Mouse (Mus musculus): ENCODE results near the gene Iqschfp. TPM values are rescaled to one million over a fixed set of nuclear protein-coding genes. Genes with fewer than 3 reads are reported as not detected.

Gene Iqschfp
- polyA plus RNA-seq, 2 experiments = 0.33 TPM; not detected in 1

DNA sequence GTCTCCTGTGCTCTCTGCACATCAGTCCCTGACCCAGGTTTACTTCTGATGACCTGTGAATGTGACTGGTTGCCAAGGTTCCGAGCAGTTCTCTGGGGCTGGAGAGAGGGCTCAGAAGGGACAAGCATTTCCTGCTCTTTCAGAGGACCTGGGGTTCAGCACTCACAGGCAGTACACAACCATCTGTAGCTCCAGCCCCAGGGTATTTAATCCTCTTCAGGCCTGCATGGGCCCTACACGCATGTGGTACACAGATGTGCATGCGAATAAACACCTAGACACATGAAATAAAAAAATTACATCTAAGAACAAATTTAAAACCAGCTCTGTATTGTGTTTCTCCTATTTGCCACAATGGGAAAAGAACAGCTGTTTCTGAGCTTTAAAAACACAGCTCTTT, 676.1 kb downstream of the Iqschfp start:
- DNase-seq (ENCODE audit: low spot score) = no peak
- no peak for ATAC-seq (ENCODE audit: low FRiP score, low read depth)
- H3K27me3 ChIP-seq (ENCODE audit: control insufficient read depth, insufficient read depth, low read length) = no peaks in the 10 kb centered on the region
- no peaks in the 10 kb centered on the region for H3K9me3 ChIP-seq (ENCODE audit: control insufficient read depth, low read length)
- H3K4me1 ChIP-seq (ENCODE audit: control insufficient read depth, insufficient read depth, low read length) = peaks cover 10% of the 10 kb centered on the region; the same call in 1 of the 2 replicates
- TF ChIP-seq POLR2A (IDR thresholded peaks at IDR 0.05; ENCODE audit: borderline replicate concordance, extremely low read depth, insufficient read depth, insufficient read length) = no peak
- H3K4me3 ChIP-seq (replicated peaks; ENCODE audit: low read length) = no peak overlapping the region
- no peak overlapping the region for H3K27ac ChIP-seq (replicated peaks; ENCODE audit: low read depth, low read length)
- 30% methylated on average over 3 of the region's 3 CpGs for WGBS
- H3K36me3 ChIP-seq (ENCODE audit: control insufficient read depth, insufficient read depth, low read length) = no peaks in the 10 kb centered on the region
- no peak overlapping the region for H3K4me2 ChIP-seq (replicated peaks; ENCODE audit: low read depth, low read length, severe bottlenecking)
- no peak overlapping the region for H3K9ac ChIP-seq (ENCODE audit: low read depth, low read length, severe bottlenecking)

DNA sequence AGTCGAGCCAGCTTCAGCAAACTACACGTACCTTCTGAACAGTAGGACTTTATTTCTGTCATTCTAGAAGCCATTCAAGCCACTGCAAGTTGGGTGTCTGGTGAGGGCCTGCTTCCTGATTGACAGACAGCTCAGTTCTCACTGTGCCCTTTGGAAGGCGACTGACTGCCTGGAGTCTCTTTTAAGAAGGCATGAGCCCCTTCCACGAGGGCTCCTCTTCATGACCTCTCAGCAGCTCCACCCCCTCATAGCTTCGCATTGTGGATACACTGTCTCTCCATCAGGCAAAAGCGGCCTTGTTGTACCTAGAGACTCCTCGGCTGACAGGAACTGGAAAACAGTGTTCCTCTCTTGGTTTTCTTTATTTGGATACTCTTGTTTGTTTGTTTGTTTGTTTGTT, 676.7 kb downstream of the Iqschfp start:
- no peak for ATAC-seq (ENCODE audit: low FRiP score, low read depth)
- H3K4me1 ChIP-seq (ENCODE audit: control insufficient read depth, insufficient read depth, low read length) = peaks cover 12% of the 10 kb centered on the region; the same call in 1 of the 2 replicates
- TF ChIP-seq POLR2A (IDR thresholded peaks at IDR 0.05; ENCODE audit: borderline replicate concordance, extremely low read depth, insufficient read depth, insufficient read length) = no peak
- H3K9me3 ChIP-seq (ENCODE audit: control insufficient read depth, low read length) = no peaks in the 10 kb centered on the region
- no peaks in the 10 kb centered on the region for H3K36me3 ChIP-seq (ENCODE audit: control insufficient read depth, insufficient read depth, low read length)
- WGBS = 42% methylated on average over 7 of the region's 7 CpGs
- no peak overlapping the region for H3K9ac ChIP-seq (ENCODE audit: low read depth, low read length, severe bottlenecking)
- H3K27ac ChIP-seq (replicated peaks; ENCODE audit: low read depth, low read length) = no peak overlapping the region
- no peak overlapping the region for H3K4me3 ChIP-seq (replicated peaks; ENCODE audit: low read length)
- no peak for DNase-seq (ENCODE audit: low spot score)
- no peak overlapping the region for H3K4me2 ChIP-seq (replicated peaks; ENCODE audit: low read depth, low read length, severe bottlenecking)
- no peaks in the 10 kb centered on the region for H3K27me3 ChIP-seq (ENCODE audit: control insufficient read depth, insufficient read depth, low read length)

DNA sequence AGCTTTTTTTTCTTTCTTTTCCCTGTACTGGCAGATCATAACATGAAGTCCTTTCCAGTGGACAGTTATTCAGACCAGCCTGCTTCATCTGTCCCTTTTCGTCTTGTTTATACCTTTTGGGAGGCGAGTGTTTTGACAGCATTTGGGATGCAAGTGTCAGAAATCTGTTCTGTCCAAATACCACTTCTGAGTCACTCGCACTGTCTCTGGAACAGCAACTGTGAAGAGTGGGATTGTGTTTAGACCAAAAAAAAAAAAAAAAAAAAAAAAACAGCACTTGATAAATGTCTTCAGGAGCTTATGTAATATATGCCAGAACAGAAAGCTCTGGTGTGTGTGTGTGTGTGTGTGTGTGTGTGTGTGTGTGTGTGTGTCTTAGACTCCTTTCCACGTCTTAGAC, 678.3 kb downstream of the Iqschfp start:
- Histone ChIP-seq H3K9me3 (ENCODE audit: control insufficient read depth, low read length) (no peaks in the 10 kb centered on the region), H3K9ac (ENCODE audit: low read depth, low read length, severe bottlenecking) (no peak overlapping the region), H3K4me3 (replicated peaks; ENCODE audit: low read length) (no peak overlapping the region), H3K36me3 (ENCODE audit: control insufficient read depth, insufficient read depth, low read length) (no peaks in the 10 kb centered on the region), H3K4me2 (replicated peaks; ENCODE audit: low read depth, low read length, severe bottlenecking) (no peak overlapping the region), H3K4me1 (ENCODE audit: control insufficient read depth, insufficient read depth, low read length) (peaks cover 15% of the 10 kb centered on the region; the same call in 1 of the 2 replicates), H3K27me3 (ENCODE audit: control insufficient read depth, insufficient read depth, low read length) (no peaks in the 10 kb centered on the region), H3K27ac (replicated peaks; ENCODE audit: low read depth, low read length) (no peak overlapping the region)
- DNase-seq (ENCODE audit: low spot score) (no peak), ATAC-seq (ENCODE audit: low FRiP score, low read depth) (no peak)
- TF ChIP-seq POLR2A (IDR thresholded peaks at IDR 0.05; ENCODE audit: borderline replicate concordance, extremely low read depth, insufficient read depth, insufficient read length) = no peak
- 77% methylated on average over 4 of the region's 4 CpGs for WGBS

- peaks cover 21% of the 10 kb centered on the region for H3K4me1 ChIP-seq (ENCODE audit: control insufficient read depth, insufficient read depth, low read length)
- H3K9me3 ChIP-seq (ENCODE audit: control insufficient read depth, low read length) = no peaks in the 10 kb centered on the region
- WGBS = 17% methylated on average over 28 of the region's 28 CpGs
- H3K4me3 ChIP-seq (replicated peaks; ENCODE audit: low read length) = peak overlapping the region; percentile 24
- ATAC-seq (ENCODE audit: low FRiP score, low read depth) = 0 out of 2 replicates have a peak, but pooled peaks have one; percentile 55
- no peaks in the 10 kb centered on the region for H3K27me3 ChIP-seq (ENCODE audit: control insufficient read depth, insufficient read depth, low read length)
- H3K36me3 ChIP-seq (ENCODE audit: control insufficient read depth, insufficient read depth, low read length) = no peaks in the 10 kb centered on the region
- DNase-seq (ENCODE audit: low spot score) = no peak
- H3K4me2 ChIP-seq (replicated peaks; ENCODE audit: low read depth, low read length, severe bottlenecking) = peak overlapping the region; percentile 49
- H3K9ac ChIP-seq (ENCODE audit: low read depth, low read length, severe bottlenecking) = peak overlapping the region; percentile 44; the same call in 1 of the 2 replicates
- no peak for TF ChIP-seq POLR2A (IDR thresholded peaks at IDR 0.05; ENCODE audit: borderline replicate concordance, extremely low read depth, insufficient read depth, insufficient read length)
- H3K27ac ChIP-seq (replicated peaks; ENCODE audit: low read depth, low read length) = no peak overlapping the region
Measured at GRCm38 (mm10) chr3:68572249-68573225, 680.5 kb downstream of the Iqschfp start.

GRCm38 (mm10) chr3:68573226-68573624, 681.2 kb downstream of the Iqschfp start:
- Histone ChIP-seq H3K4me3 (replicated peaks; ENCODE audit: low read length) (no peak overlapping the region), H3K4me2 (replicated peaks; ENCODE audit: low read depth, low read length, severe bottlenecking) (no peak overlapping the region), H3K9ac (ENCODE audit: low read depth, low read length, severe bottlenecking) (no peak overlapping the region), H3K36me3 (ENCODE audit: control insufficient read depth, insufficient read depth, low read length) (no peaks in the 10 kb centered on the region), H3K27ac (replicated peaks; ENCODE audit: low read depth, low read length) (no peak overlapping the region), H3K9me3 (ENCODE audit: control insufficient read depth, low read length) (no peaks in the 10 kb centered on the region), H3K4me1 (ENCODE audit: control insufficient read depth, insufficient read depth, low read length) (peaks cover 21% of the 10 kb centered on the region), H3K27me3 (ENCODE audit: control insufficient read depth, insufficient read depth, low read length) (no peaks in the 10 kb centered on the region)
- no peak for TF ChIP-seq POLR2A (IDR thresholded peaks at IDR 0.05; ENCODE audit: borderline replicate concordance, extremely low read depth, insufficient read depth, insufficient read length)
- WGBS = 44% methylated on average over 3 of the region's 3 CpGs
- no peak for DNase-seq (ENCODE audit: low spot score)
- ATAC-seq (ENCODE audit: low FRiP score, low read depth) = no peak

Data from limb, embryonic 14.5 days (tissue).